Mouse (Mus musculus): ENCODE measurements around the gene Hspg2.

GRCm38 (mm10) chr4:137502183-137502582 lies 33.6 kb downstream of the Hspg2 start:
- no peak for TF ChIP-seq CTCF (conservative IDR thresholded peaks at IDR 0.05; ENCODE audit: insufficient read depth, insufficient read length, low read depth, low read length)
- TF ChIP-seq POLR2A (IDR thresholded peaks at IDR 0.05; ENCODE audit: low read depth, low read length) = no peak
